Mouse (Mus musculus) CH12.LX (cell line): ENCODE data around the gene Ikzf3. TPM values are rescaled to one million over a fixed set of nuclear protein-coding genes. Genes with fewer than 3 reads are reported as not detected.

Experiments
- DNase-seq: peaks from one replicate; pipeline ENCODE4 v3.0.0-alpha.2; 2013; ENCODE audit errors: extremely low read depth
- H3K27ac ChIP-seq: 2 replicates; pipeline ENCODE4 v1.5.1; 2012; ENCODE audit warnings: low read depth, mild to moderate bottlenecking, control low read depth, moderate library complexity; ENCODE audit not compliant: insufficient read depth
- H3K27me3 ChIP-seq: replicated peaks from 2 replicates; pipeline ENCODE3; 2012; ENCODE audit warnings: inconsistent platforms
- H3K36me3 ChIP-seq, 2 experiments: replicated peaks in 1 of 2; 2 replicates each; pipeline versions ENCODE3 to v1.6.1; 2012; ENCODE audit warnings: inconsistent platforms in 1 of 2, low read length in 1 of 2, mild to moderate bottlenecking in 1 of 2, mixed read lengths in 1 of 2, moderate library complexity in 1 of 2; ENCODE audit not compliant: control insufficient read depth in 1 of 2, insufficient read depth in 1 of 2
- H3K4me1 ChIP-seq, 2 experiments: 2 replicates each; pipeline ENCODE4 v1.6.1; 2012; ENCODE audit warnings: inconsistent platforms in 1 of 2, moderate library complexity in 1 of 2; ENCODE audit not compliant: insufficient read depth in 2 of 2, control insufficient read depth in 1 of 2
- H3K4me2 ChIP-seq: 2 replicates; pipeline ENCODE4 v1.6.1; 2012; ENCODE audit warnings: low read depth, mild to moderate bottlenecking, control low read depth; ENCODE audit not compliant: poor library complexity, insufficient read depth, severe bottlenecking
- H3K4me3 ChIP-seq, 3 experiments: fragments of 150-350 bp in 1 of 3; sonication (generic) in 1 of 3; replicated peaks in 1 of 3; 2 replicates each; pipeline versions ENCODE3 to v1.5.1; 2011 to 2012; ENCODE audit warnings: low read depth in 2 of 3, low read length in 2 of 3, mild to moderate bottlenecking in 2 of 3, moderate library complexity in 2 of 3, control low read depth in 1 of 3, improper control_type of control experiment in 1 of 3, inconsistent platforms in 1 of 3, mixed read lengths in 1 of 3; ENCODE audit not compliant: poor library complexity in 1 of 3
- H3K79me2 ChIP-seq: replicated peaks from 2 replicates; pipeline ENCODE4 v1.6.1; 2012; ENCODE audit warnings: mild to moderate bottlenecking, moderate library complexity; ENCODE audit not compliant: control insufficient read depth, poor library complexity, insufficient read depth, severe bottlenecking; ENCODE audit errors: extremely low read depth
- H3K9ac ChIP-seq: 2 replicates; pipeline ENCODE4 v1.6.1; 2012; ENCODE audit warnings: low read depth, mild to moderate bottlenecking, control low read depth, moderate library complexity; ENCODE audit not compliant: insufficient read depth
- H3K9me3 ChIP-seq: replicated peaks from 2 replicates; pipeline ENCODE3; 2012; ENCODE audit warnings: low read length, inconsistent platforms, mixed read lengths
- CHD1 ChIP-seq: IDR thresholded peaks from 2 replicates; pipeline ENCODE4 v1.6.1; 2012; ENCODE audit warnings: low read depth, low read length, improper control_type of control experiment, inconsistent platforms
- IRF4 ChIP-seq: IDR thresholded peaks from 2 replicates; pipeline ENCODE4 v1.6.1; 2014; ENCODE audit warnings: low read depth, mild to moderate bottlenecking, inconsistent platforms, low read length, improper control_type of control experiment
- KAT2A ChIP-seq: IDR thresholded peaks from 2 replicates; pipeline ENCODE4 v1.6.1; 2012; ENCODE audit warnings: low read length, improper control_type of control experiment, inconsistent platforms; ENCODE audit not compliant: insufficient replicate concordance
- MAFK ChIP-seq: IDR thresholded peaks from 2 replicates; pipeline ENCODE4 v1.6.1; 2011; ENCODE audit warnings: low read length, improper control_type of control experiment; ENCODE audit not compliant: insufficient replicate concordance
- MAZ ChIP-seq: IDR thresholded peaks from 2 replicates; pipeline ENCODE4 v1.6.1; 2012; ENCODE audit warnings: low read depth, mild to moderate bottlenecking, inconsistent platforms, low read length, improper control_type of control experiment, moderate library complexity
- MXI1 ChIP-seq: IDR thresholded peaks from 2 replicates; pipeline ENCODE4 v1.6.1; 2011; ENCODE audit warnings: mild to moderate bottlenecking, low read depth, low read length, improper control_type of control experiment
- MYC ChIP-seq: IDR thresholded peaks from 2 replicates; pipeline ENCODE4 v1.6.1; 2011; ENCODE audit warnings: low read depth, mild to moderate bottlenecking, improper control_type of control experiment, low read length
- POLR2AphosphoS2 ChIP-seq: IDR thresholded peaks from 2 replicates; pipeline ENCODE4 v1.6.1; 2011; ENCODE audit warnings: low read depth, low read length, improper control_type of control experiment
- SIN3A ChIP-seq: IDR thresholded peaks from 2 replicates; pipeline ENCODE4 v1.6.1; 2012; ENCODE audit warnings: low read length, improper control_type of control experiment, inconsistent platforms
- TCF12 ChIP-seq: IDR thresholded peaks from 2 replicates; pipeline ENCODE4 v1.6.1; 2014; ENCODE audit warnings: low read depth, mild to moderate bottlenecking, inconsistent platforms, low read length, improper control_type of control experiment
- USF1 ChIP-seq: IDR thresholded peaks from 2 replicates; pipeline ENCODE4 v1.6.1; 2014; ENCODE audit warnings: low read depth, mild to moderate bottlenecking, inconsistent platforms, low read length, improper control_type of control experiment
- USF2 ChIP-seq: conservative IDR thresholded peaks from 2 replicates; pipeline ENCODE4 v1.6.1; 2011; ENCODE audit warnings: low read depth, low read length, improper control_type of control experiment
- ZMIZ1 ChIP-seq: IDR thresholded peaks from 2 replicates; pipeline ENCODE4 v1.6.1; 2012; ENCODE audit warnings: low read depth, mild to moderate bottlenecking, inconsistent platforms, low read length, improper control_type of control experiment
- dilution Hi-C: fragments of 300-500 bp; cut with MboI; formaldehyde crosslinking; loops from 2 replicates; pipeline ENCODE4 v1.14.3; 2020; ENCODE audit warnings: low sequenced_read_pairs; ENCODE audit not compliant: extremely low pct_unique_long_range_greater_than_20kb, extremely low pct_ligation_motif_present
- in situ Hi-C: fragments of 300-500 bp; cut with MboI; formaldehyde crosslinking; loops from 3 replicates; pipeline ENCODE4 v1.14.3; 2019; ENCODE audit warnings: low sequenced_read_pairs, low pct_ligation_motif_present, low pct_unique_long_range_greater_than_20kb, mixed read lengths
- polyA plus RNA-seq: library from polyadenylated mRNA; unstranded; fragments of >175 nt; gene quantifications from 2 replicates; pipeline ENCODE4 v1.2.1, GENCODE M21; 2012; ENCODE audit warnings: low read depth; ENCODE audit not compliant: insufficient read length
- total RNA-seq, 2 experiments: library from RNA; depleted of rRNA; stranded (reverse); fragments of 300-350 nt in 1 of 2; fragments of >200 nt in 1 of 2; gene quantifications; 2 replicates each; pipeline ENCODE4 v1.2.3; 2012 to 2014

Ikzf3 gene
- total and polyA plus RNA-seq, 3 experiments: 110 to 238 (median 130) TPM

- Histone ChIP-seq H3K79me2 (peaks cover 48% of the 10 kb centered on the region), H3K4me2 (peak overlapping the region; percentile 64), H3K27ac (peak overlapping the region; percentile 99), H3K9ac (peak overlapping the region; percentile 96)
- dilution Hi-C loops: no loop called here
- 0 out of 2 replicates have a peak, but pooled peaks have one; percentile 22 for TF ChIP-seq POLR2AphosphoS2
- TF ChIP-seq CHD1: peak; percentile 72; the same call in 1 of the 2 replicates
- no peak for TF ChIP-seq USF1
- TF ChIP-seq, all 38 proteins: peak for 2
- in situ Hi-C loops: loop anchor here (5.0 kb wide), 1 partner anchor 71 kb away; the partner anchor contains the start of gene Ikzf3
- no peaks in the 10 kb centered on the region for H3K9me3 ChIP-seq
- peaks cover 11 to 40% of the 10 kb centered on the region in 2 experiments for H3K36me3 ChIP-seq
- H3K4me3 ChIP-seq: peak overlapping the region; percentile 54 to 88 (median 83)
- peaks cover 37 to 60% of the 10 kb centered on the region in 2 experiments for H3K4me1 ChIP-seq
- no peak for DNase-seq
- no peaks in the 10 kb centered on the region for H3K27me3 ChIP-seq
Measured at GRCm38 (mm10) chr11:98476434-98476807, 69.4 kb downstream of the Ikzf3 start.

GRCm38 (mm10) chr11:98475630-98476433 lies 70.0 kb downstream of the Ikzf3 start:
- Histone ChIP-seq H3K79me2 (peaks cover 53% of the 10 kb centered on the region), H3K9ac (peak overlapping the region; percentile 96), H3K4me1 (peaks cover 38 to 60% of the 10 kb centered on the region in 2 experiments), H3K4me3 (peak overlapping the region; percentile 54 to 88 (median 83))
- in situ Hi-C loops: loop anchor here (5.0 kb wide), 1 partner anchor 71 kb away; the partner anchor contains the start of gene Ikzf3
- no peak for DNase-seq
- TF ChIP-seq SIN3A (peak; percentile 51), TCF12 (peak; percentile 13; the same call in 1 of the 2 replicates), MAZ (peak; percentile 24; the same call in 1 of the 2 replicates), CHD1 (peak; percentile 95; the same call in 1 of the 2 replicates), MYC (peak; percentile 41; the same call in 1 of the 2 replicates), IRF4 (no peak), USF2 (no peak), KAT2A (0 out of 2 replicates have a peak, but pooled peaks have one; percentile 53), ZMIZ1 (0 out of 2 replicates have a peak, but pooled peaks have one; percentile 2), MAFK (0 out of 2 replicates have a peak, but pooled peaks have one; percentile 35), MXI1 (no peak; the same call in 1 of the 2 replicates)
- TF ChIP-seq, all 38 proteins: peak for 8
- no peaks in the 10 kb centered on the region for H3K9me3 ChIP-seq
- peak overlapping the region; percentile 99; the same call in 1 of the 2 replicates for H3K27ac ChIP-seq
- dilution Hi-C loops: no loop called here
- peak overlapping the region; percentile 96 for H3K4me2 ChIP-seq
- peaks cover 14 to 39% of the 10 kb centered on the region in 2 experiments for H3K36me3 ChIP-seq
- no peaks in the 10 kb centered on the region for H3K27me3 ChIP-seq
